Mouse (Mus musculus) CD4-positive, CD25-positive, alpha-beta regulatory T cell, adult 4 months (primary cell): ENCODE measurements at regions not wholly inside any gene's neighbourhood (a gene's known extent, or its start where the extent isn't known, plus 50 kb on each side); places are given as distances from the start of the nearest gene placed in this dataset.

Experiments
- ATAC-seq: one replicate; pipeline ENCODE4 v1.8.0; 2017

- no peak for ATAC-seq
These were observed 173.1 kb upstream of the Tnp1 start for GRCm38 (mm10) chr1:73188796-73189195.

- no peak for ATAC-seq
These were observed 168.8 kb upstream of the Tnp1 start for GRCm38 (mm10) chr1:73184477-73184876.

- ATAC-seq = no peak
These were observed 163.1 kb upstream of the Tnp1 start for GRCm38 (mm10) chr1:73178810-73179209.

GRCm38 (mm10) chr1:73177076-73177475 lies 161.4 kb upstream of the Tnp1 start:
- no peak for ATAC-seq

- ATAC-seq = no peak
These were observed 154.9 kb upstream of the Tnp1 start for GRCm38 (mm10) chr1:73170668-73171008.

GRCm38 (mm10) chr1:73169929-73170667 lies 154.4 kb upstream of the Tnp1 start:
- no peak for ATAC-seq

- ATAC-seq = no peak
These were observed 153.6 kb upstream of the Tnp1 start for GRCm38 (mm10) chr1:73169077-73169869.

GRCm38 (mm10) chr1:73160199-73160598 lies 144.5 kb upstream of the Tnp1 start:
- no peak for ATAC-seq

GRCm38 (mm10) chr1:73159405-73159976 lies 143.8 kb upstream of the Tnp1 start:
- ATAC-seq = no peak

- no peak for ATAC-seq
These were observed 137.9 kb upstream of the Tnp1 start for GRCm38 (mm10) chr1:73153438-73154097.

GRCm38 (mm10) chr1:73149926-73150325 lies 134.2 kb upstream of the Tnp1 start:
- ATAC-seq = no peak

- no peak for ATAC-seq
These were observed 127.1 kb upstream of the Tnp1 start for GRCm38 (mm10) chr1:73142845-73143244.

GRCm38 (mm10) chr1:73140557-73141345 lies 125.0 kb upstream of the Tnp1 start:
- no peak for ATAC-seq

GRCm38 (mm10) chr1:73130215-73130861 lies 114.6 kb upstream of the Tnp1 start:
- no peak for ATAC-seq

- ATAC-seq = no peak
These were observed 107.3 kb upstream of the Tnp1 start for GRCm38 (mm10) chr1:73123012-73123411.

- ATAC-seq = no peak
These were observed 103.0 kb upstream of the Tnp1 start for GRCm38 (mm10) chr1:73118661-73119060.

- no peak for ATAC-seq
These were observed 100.8 kb upstream of the Tnp1 start for GRCm38 (mm10) chr1:73116526-73116925.

- ATAC-seq = no peak
These were observed 100.1 kb upstream of the Tnp1 start for GRCm38 (mm10) chr1:73115854-73116253.

- no peak for ATAC-seq
These were observed 97.4 kb upstream of the Tnp1 start for GRCm38 (mm10) chr1:73113137-73113536.

- ATAC-seq = no peak
These were observed 97.0 kb upstream of the Tnp1 start for GRCm38 (mm10) chr1:73112711-73113110.

GRCm38 (mm10) chr1:73111911-73112310 lies 96.2 kb upstream of the Tnp1 start:
- ATAC-seq = no peak
